Mouse (Mus musculus): Measurements from ENCODE around the gene Tmem253.

GRCm38 (mm10) chr14:51994453-51994852 lies 21.0 kb upstream of the Tmem253 start:
- TF ChIP-seq CTCF (IDR thresholded peaks at IDR 0.05; ENCODE audit: low read depth, low read length) (no peak), POLR2A (IDR thresholded peaks at IDR 0.05; ENCODE audit: borderline replicate concordance, low read depth, low read length) (no peak)
